Mouse (Mus musculus) kidney, embryonic 14.5 days (tissue): ENCODE data around the gene Gm17349. TPM values are rescaled to one million over a fixed set of nuclear protein-coding genes. Genes with fewer than 3 reads are reported as not detected.

ENCODE experiments used
- ATAC-seq: fragments of 200-750 bp; cut with Nextera tagmentation; 2 replicates; pipeline ENCODE4 v1.8.0; 2017; ENCODE audit warnings: moderate number of reproducible peaks, mild to moderate bottlenecking, moderate TSS enrichment, moderate library complexity; ENCODE audit not compliant: low FRiP score, low TSS enrichment
- H3K27ac ChIP-seq: fragments of 300-500 bp; sonication (generic); 2 replicates; pipeline ENCODE4 v1.5.1; 2014; ENCODE audit warnings: low read depth, mild to moderate bottlenecking, low read length, moderate library complexity, mixed read lengths
- H3K27me3 ChIP-seq: fragments of 300-500 bp; sonication (generic); 2 replicates; pipeline ENCODE4 v1.6.1; 2014; ENCODE audit warnings: mild to moderate bottlenecking, low read length; ENCODE audit not compliant: control insufficient read depth, insufficient read depth
- H3K36me3 ChIP-seq: fragments of 300-500 bp; sonication (generic); 2 replicates; pipeline ENCODE4 v1.6.1; 2014; ENCODE audit warnings: low read length, mixed read lengths; ENCODE audit not compliant: control insufficient read depth, insufficient read depth
- H3K4me1 ChIP-seq: fragments of 300-500 bp; sonication (generic); 2 replicates; pipeline ENCODE4 v1.6.1; 2014; ENCODE audit warnings: low read length, mixed read lengths; ENCODE audit not compliant: control insufficient read depth, insufficient read depth
- H3K4me2 ChIP-seq: fragments of 300-500 bp; sonication (generic); replicated peaks from 2 replicates; pipeline ENCODE4 v1.6.1; 2014; ENCODE audit warnings: low read depth, mild to moderate bottlenecking, low read length
- H3K4me3 ChIP-seq: fragments of 300-500 bp; sonication (generic); 2 replicates; pipeline ENCODE4 v1.5.1; 2014; ENCODE audit warnings: mild to moderate bottlenecking, low read length
- H3K9ac ChIP-seq: fragments of 300-500 bp; sonication (generic); 2 replicates; pipeline ENCODE4 v1.6.1; 2014; ENCODE audit warnings: low read depth, mild to moderate bottlenecking, low read length, moderate library complexity
- H3K9me3 ChIP-seq: fragments of 300-500 bp; sonication (generic); 2 replicates; pipeline ENCODE4 v1.6.1; 2016; ENCODE audit warnings: low read length; ENCODE audit not compliant: control insufficient read depth
- WGBS: fragments of 180-500 bp; shearing (Covaris S2); extraction: QIAGEN DNeasy Blood & Tissue Kit; methylation state at CpG from one replicate; pipeline ENCODE4 v1.1.7; 2014; 5-methylcytosine and 5-hydroxymethylcytosine counted together
- polyA plus RNA-seq: library from polyadenylated mRNA; unstranded; fragments of >200 nt; fragmentation: Nextera tagmentation; extraction: Ambion mirVana; gene quantifications from 2 replicates; pipeline ENCODE4 v1.2.1, GENCODE M21; 2014

Gm17349 gene
- polyA plus RNA-seq, 1 experiment from 2014 or later, result not detected

GRCm38 (mm10) chr15:99721921-99722743 is 16.8 kb upstream of the Gm17349 start:
- H3K4me1 ChIP-seq, result peaks cover 40% of the 10 kb centered on the region
- ATAC-seq, result no peak
- H3K9me3 ChIP-seq, result no peaks in the 10 kb centered on the region
- no peak overlapping the region for H3K27ac ChIP-seq
- H3K9ac ChIP-seq, result no peak overlapping the region
- no peak overlapping the region for H3K4me3 ChIP-seq
- no peaks in the 10 kb centered on the region for H3K27me3 ChIP-seq
- H3K4me2 ChIP-seq, result no peak overlapping the region
- 72% methylated on average over 25 of the region's 25 CpGs for WGBS
- peaks cover 2% of the 10 kb centered on the region; the same call in 1 of the 2 replicates for H3K36me3 ChIP-seq

GRCm38 (mm10) chr15:99719865-99720264 is 14.6 kb upstream of the Gm17349 start:
- WGBS, result 79% methylated on average over 8 of the region's 8 CpGs
- no peaks in the 10 kb centered on the region for H3K27me3 ChIP-seq
- H3K4me2 ChIP-seq, result no peak overlapping the region
- no peak overlapping the region for H3K9ac ChIP-seq
- no peak for ATAC-seq
- H3K27ac ChIP-seq, result no peak overlapping the region
- peaks cover 5% of the 10 kb centered on the region; the same call in 1 of the 2 replicates for H3K36me3 ChIP-seq
- no peaks in the 10 kb centered on the region for H3K9me3 ChIP-seq
- peaks cover 46% of the 10 kb centered on the region for H3K4me1 ChIP-seq
- H3K4me3 ChIP-seq, result no peak overlapping the region

GRCm38 (mm10) chr15:99718461-99719021 is 13.3 kb upstream of the Gm17349 start:
- no peaks in the 10 kb centered on the region for H3K27me3 ChIP-seq
- no peak for ATAC-seq
- H3K9me3 ChIP-seq, result no peaks in the 10 kb centered on the region
- H3K4me2 ChIP-seq, result no peak overlapping the region
- 75% methylated on average over 9 of the region's 9 CpGs for WGBS
- peaks cover 15% of the 10 kb centered on the region for H3K36me3 ChIP-seq
- no peak overlapping the region for H3K27ac ChIP-seq
- no peak overlapping the region for H3K4me3 ChIP-seq
- peaks cover 32% of the 10 kb centered on the region for H3K4me1 ChIP-seq
- no peak overlapping the region for H3K9ac ChIP-seq

GRCm38 (mm10) chr15:99717386-99718334 is 12.4 kb upstream of the Gm17349 start, which contains the start of gene Gpd1:
Gpd1 (plus strand) TSS chr15:99717515.
- Histone ChIP-seq H3K4me1 (peaks cover 24% of the 10 kb centered on the region), H3K27ac (peak within 1 kb of the TSS; percentile 37; the same call in 1 of the 2 replicates), H3K27me3 (no peaks in the 10 kb centered on the region), H3K4me3 (no peak within 1 kb of the TSS), H3K9me3 (no peaks in the 10 kb centered on the region), H3K9ac (no peak within 1 kb of the TSS), H3K4me2 (no peak within 1 kb of the TSS), H3K36me3 (peaks cover 24% of the 10 kb centered on the region)
- ATAC-seq, result peak; percentile 8; the same call in 1 of the 2 replicates
- 53% methylated on average over 26 of the region's 26 CpGs for WGBS

GRCm38 (mm10) chr15:99716814-99717213 is 11.5 kb upstream of the Gm17349 start:
- no peak overlapping the region for H3K27ac ChIP-seq
- no peak overlapping the region for H3K9ac ChIP-seq
- H3K4me1 ChIP-seq, result peaks cover 23% of the 10 kb centered on the region
- H3K9me3 ChIP-seq, result no peaks in the 10 kb centered on the region
- 68% methylated on average over 12 of the region's 12 CpGs for WGBS
- no peak for ATAC-seq
- H3K4me3 ChIP-seq, result no peak overlapping the region
- no peaks in the 10 kb centered on the region for H3K27me3 ChIP-seq
- H3K36me3 ChIP-seq, result peaks cover 33% of the 10 kb centered on the region
- H3K4me2 ChIP-seq, result no peak overlapping the region

GRCm38 (mm10) chr15:99715982-99716746 is 10.9 kb upstream of the Gm17349 start:
- Histone ChIP-seq H3K27ac (no peak overlapping the region), H3K36me3 (peaks cover 39% of the 10 kb centered on the region), H3K4me3 (no peak overlapping the region), H3K27me3 (no peaks in the 10 kb centered on the region), H3K4me1 (peaks cover 22% of the 10 kb centered on the region), H3K9ac (no peak overlapping the region), H3K9me3 (no peaks in the 10 kb centered on the region), H3K4me2 (no peak overlapping the region)
- 53% methylated on average over 11 of the region's 11 CpGs for WGBS
- no peak for ATAC-seq

- H3K27ac ChIP-seq, result no peak overlapping the region
- peaks cover 45% of the 10 kb centered on the region for H3K36me3 ChIP-seq
- no peak overlapping the region for H3K4me2 ChIP-seq
- no peaks in the 10 kb centered on the region for H3K27me3 ChIP-seq
- no peak for ATAC-seq
- H3K4me3 ChIP-seq, result no peak overlapping the region
- no peak overlapping the region for H3K9ac ChIP-seq
- no peaks in the 10 kb centered on the region for H3K9me3 ChIP-seq
- 81% methylated on average over 13 of the region's 13 CpGs for WGBS
- peaks cover 22% of the 10 kb centered on the region for H3K4me1 ChIP-seq
These were observed 10.1 kb upstream of the Gm17349 start for GRCm38 (mm10) chr15:99715361-99715865.

- peaks cover 22% of the 10 kb centered on the region for H3K4me1 ChIP-seq
- H3K4me2 ChIP-seq, result no peak overlapping the region
- no peaks in the 10 kb centered on the region for H3K9me3 ChIP-seq
- no peaks in the 10 kb centered on the region for H3K27me3 ChIP-seq
- no peak overlapping the region for H3K9ac ChIP-seq
- ATAC-seq, result 0 out of 2 replicates have a peak, but pooled peaks have one; percentile 16
- no peak overlapping the region for H3K4me3 ChIP-seq
- WGBS, result 56% methylated on average over 7 of the region's 7 CpGs
- H3K27ac ChIP-seq, result no peak overlapping the region
- H3K36me3 ChIP-seq, result peaks cover 50% of the 10 kb centered on the region
These were observed 9.6 kb upstream of the Gm17349 start for GRCm38 (mm10) chr15:99714858-99715257.
